Mouse (Mus musculus) layer of hippocampus, adult 18-20 months (tissue): ENCODE data around the gene Trak1. TPM values are rescaled to one million over a fixed set of nuclear protein-coding genes. Genes with fewer than 3 reads are reported as not detected.

Source experiments
- DNase-seq, 2 experiments: peaks; one replicate each; pipeline ENCODE4 v3.0.0; 2022; ENCODE audit warnings: low spot score in 2 of 2
- total RNA-seq, 2 experiments: library from RNA; stranded (reverse); gene quantifications; 2 replicates each; pipeline ENCODE4 v1.2.3; 2021

Gene Trak1
- total RNA-seq, 2 experiments from 2014 or later = 228 to 237 TPM

DNA sequence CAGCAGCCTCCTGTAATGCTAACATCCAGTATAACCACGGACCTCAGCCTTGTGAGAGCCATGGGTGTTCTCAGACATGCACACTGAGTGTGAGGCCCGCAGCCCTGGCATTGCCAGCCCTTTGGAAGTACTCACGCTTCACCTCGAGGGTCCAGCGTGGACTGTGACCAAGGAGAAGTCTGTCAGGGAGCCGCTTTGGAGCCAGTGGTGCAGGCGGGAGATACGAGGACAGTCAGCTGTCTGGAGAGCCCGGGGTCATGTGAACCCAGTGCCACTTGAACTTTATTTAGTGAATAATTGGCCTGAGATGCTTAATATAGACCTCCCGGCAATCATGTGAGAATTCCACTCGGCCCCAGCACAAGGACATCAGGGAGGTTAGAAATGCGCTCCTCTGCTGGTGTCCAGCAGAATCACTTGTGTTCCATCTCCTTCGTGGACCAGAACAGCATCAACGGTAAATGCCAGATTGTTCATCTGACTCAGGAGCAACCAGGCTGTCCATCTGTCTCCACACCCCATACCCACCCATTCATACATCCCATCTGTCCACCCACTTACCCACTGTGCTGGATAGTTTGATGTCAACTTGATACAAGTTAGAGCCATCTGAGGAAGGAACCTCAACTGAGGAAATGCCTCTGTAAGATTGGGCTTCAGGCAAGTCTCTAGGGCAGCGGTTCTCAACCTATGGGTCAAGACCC lies 48.3 kb downstream of the Trak1 start:
- no peak for DNase-seq

- DNase-seq = no peak
These were observed 49.3 kb downstream of the Trak1 start for GRCm38 (mm10) chr9:121346635-121347034.

DNA sequence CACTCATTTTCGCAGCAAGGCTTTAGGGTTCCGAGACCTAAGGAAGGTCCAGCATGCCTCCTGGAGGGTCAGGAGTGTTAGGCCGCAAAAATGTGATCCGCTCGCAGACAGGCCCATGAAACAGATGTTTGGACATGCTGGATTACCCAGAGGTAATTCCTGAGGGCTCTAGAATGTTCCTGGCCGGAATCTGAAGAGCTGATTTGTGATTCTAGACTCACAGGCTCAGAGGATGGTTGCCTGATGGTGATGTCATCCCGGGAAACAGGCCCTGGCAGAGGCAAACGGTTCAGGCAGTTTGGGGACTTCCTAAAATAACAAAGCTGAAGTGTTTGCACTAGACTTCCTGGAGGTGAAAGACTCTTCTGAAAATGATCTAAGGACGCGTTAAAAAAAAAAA lies 50.7 kb downstream of the Trak1 start:
- no peak for DNase-seq

- DNase-seq = no peak
These were observed 51.2 kb downstream of the Trak1 start for GRCm38 (mm10) chr9:121348476-121348875.

GRCm38 (mm10) chr9:121349111-121349510 lies 51.8 kb downstream of the Trak1 start:
- no peak for DNase-seq

- DNase-seq = no peak
These were observed 53.3 kb downstream of the Trak1 start for GRCm38 (mm10) chr9:121350601-121351000.

DNA sequence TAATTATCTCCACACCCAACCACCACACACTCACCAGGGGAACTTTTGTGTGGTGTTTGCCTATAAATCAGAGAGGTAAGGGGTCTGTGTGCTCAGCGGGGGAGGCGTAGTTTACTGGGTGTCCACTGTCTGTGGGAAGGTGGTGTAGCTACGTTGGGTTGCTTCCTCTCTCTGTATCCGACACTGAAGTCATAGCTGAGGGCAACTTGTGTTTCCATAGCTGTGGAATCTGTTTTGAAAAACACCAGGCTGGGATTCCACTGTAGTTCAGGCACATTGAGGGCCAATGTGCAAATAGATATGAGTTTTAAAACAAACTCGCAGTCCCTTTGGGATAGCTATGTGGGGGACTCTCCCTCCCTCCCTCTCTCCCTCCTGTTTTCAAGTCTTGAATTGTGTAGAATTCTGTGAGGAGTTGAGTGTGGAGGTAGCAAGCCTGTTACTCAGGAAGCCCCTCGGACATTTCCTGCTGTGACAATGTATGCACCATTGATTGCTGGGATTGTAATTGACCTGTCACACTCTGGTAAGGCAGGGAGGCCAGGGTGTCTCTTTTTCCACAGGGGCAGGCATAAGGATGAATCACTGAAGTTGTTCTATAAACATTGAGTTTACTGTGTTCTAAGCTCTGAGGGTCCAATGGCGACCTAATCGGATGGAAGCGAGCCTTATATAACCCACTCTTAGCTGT lies 54.2 kb downstream of the Trak1 start:
- DNase-seq = no peak

- no peak for DNase-seq
These were observed 54.9 kb downstream of the Trak1 start for GRCm38 (mm10) chr9:121352131-121352606.

DNA sequence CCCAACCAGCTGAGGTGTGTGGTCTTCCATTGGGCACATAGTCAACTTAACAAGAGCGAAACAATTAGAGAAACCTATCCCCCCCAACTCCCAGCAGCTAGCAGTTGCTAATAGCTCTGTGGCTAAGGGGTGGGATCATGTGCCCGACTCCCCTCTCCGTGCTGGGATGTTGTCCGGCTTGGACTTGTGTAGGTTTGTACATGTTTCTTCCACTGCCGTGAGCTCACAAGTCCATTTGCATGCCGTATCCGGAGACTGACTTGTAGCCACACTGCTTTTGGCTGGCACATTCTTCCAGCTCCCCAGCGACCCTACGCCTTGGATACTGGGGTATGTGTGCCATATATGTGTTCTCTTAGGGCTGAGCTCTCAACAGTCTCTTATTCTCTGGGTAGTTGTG lies 55.4 kb downstream of the Trak1 start:
- no peak for DNase-seq

DNA sequence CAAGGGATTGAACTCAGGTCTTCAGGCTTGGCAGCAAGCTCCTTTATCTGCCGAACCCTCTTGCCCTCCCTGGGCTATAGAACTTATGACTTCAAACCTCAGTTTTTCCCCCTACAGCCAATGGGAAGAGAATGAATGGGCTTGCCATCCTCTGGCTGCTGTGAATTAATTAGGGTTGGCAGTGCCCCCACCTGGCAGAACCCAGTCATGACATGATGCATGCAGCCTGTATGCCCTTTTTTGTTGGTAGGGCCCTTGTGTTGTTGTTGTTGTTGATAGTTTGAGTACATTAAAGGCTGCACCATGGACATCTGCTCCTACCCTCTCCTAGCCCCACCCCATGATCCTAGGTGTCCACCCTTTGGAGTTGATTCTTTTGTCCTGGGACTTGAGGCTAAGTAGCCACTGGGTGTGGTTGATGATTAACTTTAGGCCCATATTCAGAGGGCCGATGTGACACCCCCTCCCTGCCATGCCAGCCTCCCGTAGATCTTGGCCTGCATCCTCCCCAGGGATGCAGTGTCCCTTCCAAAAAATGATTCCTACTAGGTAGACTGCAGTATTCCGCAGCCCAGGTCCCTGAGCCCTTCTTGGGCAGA lies 57.6 kb downstream of the Trak1 start:
- no peak for DNase-seq

- peak; percentile 67 to 85 for DNase-seq
These were observed 58.3 kb downstream of the Trak1 start for GRCm38 (mm10) chr9:121355431-121356141.

- no peak for DNase-seq
These were observed 59.8 kb downstream of the Trak1 start for GRCm38 (mm10) chr9:121357102-121357501.

GRCm38 (mm10) chr9:121357582-121358275 lies 60.4 kb downstream of the Trak1 start:
- DNase-seq = no peak

DNA sequence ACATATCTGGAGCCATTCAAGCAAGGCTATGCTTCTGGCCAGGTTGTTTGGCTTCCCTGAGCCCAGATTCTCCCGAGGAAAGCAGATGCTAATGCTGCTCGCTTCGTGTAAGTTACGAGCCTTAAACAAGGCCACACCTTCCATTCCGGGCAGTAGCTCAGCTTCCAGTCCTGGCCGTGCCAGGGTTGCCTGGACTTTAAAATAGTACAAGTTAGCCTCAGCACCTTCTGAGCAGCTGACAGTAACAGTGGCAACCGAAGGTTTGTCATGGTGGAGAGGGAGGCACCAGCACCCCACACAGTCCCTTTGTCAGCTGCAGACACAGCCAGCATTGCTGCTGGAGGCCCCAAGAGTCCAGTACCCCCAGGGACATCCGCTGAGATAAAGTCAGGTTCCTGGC lies 61.1 kb downstream of the Trak1 start:
- DNase-seq = no peak

DNA sequence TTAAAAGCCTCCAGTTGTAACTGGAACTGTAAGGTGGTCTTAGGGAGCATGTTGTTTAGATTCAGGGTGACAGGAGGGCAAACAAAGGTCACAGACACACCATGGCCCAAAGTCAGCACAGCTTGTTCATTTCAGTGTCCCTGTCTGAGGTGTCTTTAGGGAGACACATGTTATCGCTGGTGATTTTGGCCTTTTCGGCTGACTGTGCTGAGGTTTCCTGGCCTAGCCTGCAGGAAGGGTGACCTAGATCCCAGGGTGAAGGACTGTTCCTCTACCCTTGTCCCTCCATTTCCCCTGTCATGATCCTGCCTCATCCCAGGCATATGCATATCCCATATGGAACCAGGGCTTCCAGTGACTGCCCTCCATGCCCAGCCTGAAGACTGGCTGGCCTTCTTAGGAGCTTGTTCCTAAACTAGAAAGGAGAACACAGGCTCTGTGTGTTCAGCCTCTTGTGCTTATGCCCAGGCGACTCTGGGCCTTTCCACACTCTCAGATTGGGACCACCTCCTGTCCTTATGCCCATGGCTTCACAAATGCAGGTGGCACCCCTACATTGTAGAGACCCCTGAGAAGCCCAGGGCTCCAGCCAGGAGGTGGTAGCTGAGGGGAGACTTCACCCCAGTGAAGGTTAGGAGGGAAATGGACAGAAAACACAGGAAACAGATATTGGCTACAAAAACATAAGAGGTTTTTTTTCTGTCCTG lies 62.1 kb downstream of the Trak1 start:
- no peak for DNase-seq

DNA sequence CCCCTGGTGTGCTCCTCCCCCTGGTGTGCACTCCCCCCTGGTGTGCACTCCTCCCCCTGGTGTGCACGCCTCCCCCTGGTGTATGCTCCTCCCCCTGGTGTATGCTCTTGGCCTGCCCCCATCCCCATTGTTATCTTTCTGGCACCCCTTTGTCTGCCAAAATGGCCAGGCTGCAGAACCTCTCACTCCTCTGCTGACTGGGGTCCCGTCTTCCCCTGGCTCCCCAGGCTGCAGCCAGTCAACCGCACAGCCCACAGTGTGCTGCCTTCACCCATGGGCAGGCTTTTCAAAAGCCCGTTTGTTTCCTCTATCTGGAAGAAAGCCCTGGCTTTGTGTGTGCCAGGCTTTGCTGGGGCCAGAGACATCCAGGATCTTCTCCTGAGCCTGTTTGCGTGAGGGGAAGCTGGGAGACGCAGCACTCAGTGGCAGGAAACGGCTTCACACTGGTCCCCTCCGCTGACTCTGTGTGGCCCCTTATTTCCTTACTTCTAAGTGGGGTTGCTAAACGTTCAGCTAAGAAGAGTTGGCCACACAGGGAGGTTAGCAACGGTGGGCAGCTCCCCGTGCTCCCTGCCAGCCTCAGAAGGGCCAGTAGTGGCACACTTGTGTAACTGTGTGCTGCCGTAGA lies 63.1 kb downstream of the Trak1 start:
- peak in 1 of 2 experiments; percentile 76 for DNase-seq

DNA sequence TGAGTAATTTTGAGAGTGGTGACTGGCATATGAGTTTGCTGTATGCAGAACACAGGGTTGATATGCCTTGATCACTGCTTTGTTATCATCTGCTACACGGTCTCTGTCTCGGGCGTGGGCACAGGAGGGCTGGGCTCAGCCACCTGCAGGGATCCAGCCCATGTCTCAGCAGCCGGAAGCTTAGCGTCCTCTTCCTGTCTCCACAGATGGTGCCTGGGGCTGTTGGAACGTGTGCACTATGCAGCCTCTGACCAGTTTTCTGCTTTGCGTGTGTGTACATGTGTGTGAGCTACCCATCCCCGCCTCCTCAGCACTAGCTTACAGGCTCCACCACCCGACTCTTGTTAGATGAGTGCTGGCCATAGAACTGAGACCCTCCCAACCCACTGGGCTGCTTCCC lies 63.7 kb downstream of the Trak1 start:
- DNase-seq = no peak

- no peak for DNase-seq
These were observed 66.6 kb downstream of the Trak1 start for GRCm38 (mm10) chr9:121363932-121364331.

DNA sequence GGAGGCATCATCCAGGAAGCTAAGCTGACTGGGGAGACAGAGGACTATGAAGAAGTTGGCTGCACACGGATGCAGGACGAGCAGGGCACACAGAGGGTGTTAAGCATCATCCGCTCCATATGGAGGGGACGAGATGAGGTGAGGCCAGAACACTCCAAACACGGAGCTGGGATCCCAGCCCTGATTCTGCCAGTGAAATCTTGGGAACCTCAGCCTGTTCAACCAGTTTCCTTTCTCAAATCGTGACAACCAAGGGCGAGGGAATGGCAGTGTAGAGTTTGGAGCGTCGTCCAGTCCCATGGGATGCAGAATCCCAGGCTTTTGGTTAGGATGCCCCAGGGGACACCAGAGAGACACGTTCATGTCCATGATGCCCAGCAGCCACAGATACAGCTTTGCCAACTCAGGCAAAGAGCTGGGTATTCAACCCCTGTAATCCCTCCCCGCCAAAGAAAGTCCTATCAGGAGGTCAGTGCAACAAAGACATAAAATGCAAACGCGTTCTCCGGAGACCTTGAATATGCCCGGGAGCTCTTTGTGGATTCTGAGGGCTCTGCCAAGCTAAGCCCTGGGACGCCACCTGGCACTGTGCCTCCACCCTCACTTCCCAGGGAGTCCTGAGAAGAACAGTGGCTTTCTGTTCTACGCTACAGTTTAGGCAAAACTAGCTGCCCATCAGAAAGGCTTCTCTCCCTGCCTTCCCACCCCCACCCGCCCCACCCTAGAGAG lies 69.0 kb downstream of the Trak1 start:
- DNase-seq = peak in 1 of 2 experiments; percentile 85
